Mouse (Mus musculus): ENCODE measurements around the gene Sdccag8. TPM values are rescaled to one million over a fixed set of nuclear protein-coding genes. Genes with fewer than 3 reads are reported as not detected.

The Sdccag8 gene
- polyA plus RNA-seq, 1 experiment: 13.3 TPM

DNA sequence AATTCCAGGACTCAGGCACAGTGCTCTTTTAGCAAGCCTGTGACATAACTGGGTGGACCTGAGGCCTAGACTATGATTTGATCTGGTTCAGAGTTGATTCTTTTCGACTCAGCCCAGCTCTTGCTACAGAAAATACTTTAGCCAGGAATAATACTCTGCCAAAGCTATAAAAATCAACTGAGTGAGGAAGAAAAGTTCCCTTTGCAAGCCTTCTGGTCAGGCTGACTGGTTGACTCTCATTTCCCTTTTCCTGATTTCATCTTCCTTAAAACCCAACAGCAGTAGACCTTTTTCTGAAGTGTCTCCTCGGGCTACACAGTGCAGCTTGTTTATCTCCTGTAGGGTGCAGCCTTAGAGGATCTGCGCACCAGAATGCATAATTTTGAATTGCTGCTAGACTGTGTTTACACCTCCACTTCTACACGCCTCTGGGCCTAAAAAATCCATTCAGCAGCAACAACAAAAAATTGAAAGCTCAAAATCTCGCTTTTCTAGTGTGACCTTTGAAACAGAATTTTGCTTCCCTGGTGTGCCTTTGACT is 13.6 kb downstream of the Sdccag8 start:
- Histone ChIP-seq H3K4me1 (ENCODE audit: control insufficient read depth, insufficient read depth, low read length) (no peaks in the 10 kb centered on the region), H3K36me3 (ENCODE audit: control insufficient read depth, insufficient read depth, low read length) (peaks cover 2% of the 10 kb centered on the region; the same call in 1 of the 2 replicates), H3K27me3 (replicated peaks; ENCODE audit: control insufficient read depth, insufficient read depth, low read length) (no peaks in the 10 kb centered on the region), H3K27ac (ENCODE audit: insufficient read depth, low read depth, low read length) (no peak overlapping the region), H3K4me3 (ENCODE audit: insufficient read depth, low read depth, low read length) (no peak overlapping the region)
- 62% methylated on average over 5 of the region's 5 CpGs for WGBS
- TF ChIP-seq CTCF (conservative IDR thresholded peaks at IDR 0.05; ENCODE audit: insufficient read depth, insufficient read length, low read depth, low read length) (no peak), POLR2A (IDR thresholded peaks at IDR 0.05; ENCODE audit: low read depth, low read length) (no peak)
- peak; percentile 11 for DNase-seq

GRCm38 (mm10) chr1:176828666-176829065 is 14.2 kb downstream of the Sdccag8 start:
- peaks cover 2% of the 10 kb centered on the region; the same call in 1 of the 2 replicates for H3K36me3 ChIP-seq (ENCODE audit: control insufficient read depth, insufficient read depth, low read length)
- no peaks in the 10 kb centered on the region for H3K4me1 ChIP-seq (ENCODE audit: control insufficient read depth, insufficient read depth, low read length)
- WGBS: 92% methylated on average over 12 of the region's 12 CpGs
- no peaks in the 10 kb centered on the region for H3K27me3 ChIP-seq (replicated peaks; ENCODE audit: control insufficient read depth, insufficient read depth, low read length)
- DNase-seq: no peak
- no peak overlapping the region for H3K27ac ChIP-seq (ENCODE audit: insufficient read depth, low read depth, low read length)
- no peak overlapping the region for H3K4me3 ChIP-seq (ENCODE audit: insufficient read depth, low read depth, low read length)
- no peak for TF ChIP-seq CTCF (conservative IDR thresholded peaks at IDR 0.05; ENCODE audit: insufficient read depth, insufficient read length, low read depth, low read length)
- no peak for TF ChIP-seq POLR2A (IDR thresholded peaks at IDR 0.05; ENCODE audit: low read depth, low read length)

GRCm38 (mm10) chr1:176832071-176832470 is 17.6 kb downstream of the Sdccag8 start:
- H3K4me1 ChIP-seq (ENCODE audit: control insufficient read depth, insufficient read depth, low read length): no peaks in the 10 kb centered on the region
- TF ChIP-seq POLR2A (IDR thresholded peaks at IDR 0.05; ENCODE audit: low read depth, low read length) (no peak), CTCF (conservative IDR thresholded peaks at IDR 0.05; ENCODE audit: insufficient read depth, insufficient read length, low read depth, low read length) (no peak)
- H3K27me3 ChIP-seq (replicated peaks; ENCODE audit: control insufficient read depth, insufficient read depth, low read length): no peaks in the 10 kb centered on the region
- H3K4me3 ChIP-seq (ENCODE audit: insufficient read depth, low read depth, low read length): no peak overlapping the region
- WGBS: 83% methylated on average over 2 of the region's 2 CpGs
- no peak for DNase-seq
- H3K27ac ChIP-seq (ENCODE audit: insufficient read depth, low read depth, low read length): no peak overlapping the region
- H3K36me3 ChIP-seq (ENCODE audit: control insufficient read depth, insufficient read depth, low read length): peaks cover 2% of the 10 kb centered on the region; the same call in 1 of the 2 replicates

DNA sequence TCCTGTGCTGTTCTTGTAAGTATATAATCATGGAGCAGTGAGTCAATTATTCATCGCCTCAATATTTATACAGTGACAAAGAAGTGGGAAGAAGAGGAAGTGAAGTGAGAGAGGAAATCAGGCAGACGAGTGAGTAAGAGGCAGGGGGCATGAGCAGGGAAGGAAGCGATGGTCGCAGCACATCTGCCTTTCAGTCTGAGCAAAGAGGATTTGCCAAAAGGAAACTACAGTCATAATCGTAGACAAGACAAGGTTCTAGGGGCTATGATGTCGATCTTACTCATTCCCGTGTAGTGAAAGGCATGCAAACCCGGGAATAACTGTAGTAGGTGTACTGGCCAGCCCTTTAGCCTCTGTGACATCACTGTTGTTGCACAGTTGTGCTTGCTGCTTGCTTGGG is 18.1 kb downstream of the Sdccag8 start:
- WGBS: 72% methylated on average over 8 of the region's 8 CpGs
- peaks cover 2% of the 10 kb centered on the region; the same call in 1 of the 2 replicates for H3K36me3 ChIP-seq (ENCODE audit: control insufficient read depth, insufficient read depth, low read length)
- no peaks in the 10 kb centered on the region for H3K4me1 ChIP-seq (ENCODE audit: control insufficient read depth, insufficient read depth, low read length)
- no peak overlapping the region for H3K4me3 ChIP-seq (ENCODE audit: insufficient read depth, low read depth, low read length)
- no peaks in the 10 kb centered on the region for H3K27me3 ChIP-seq (replicated peaks; ENCODE audit: control insufficient read depth, insufficient read depth, low read length)
- no peak overlapping the region for H3K27ac ChIP-seq (ENCODE audit: insufficient read depth, low read depth, low read length)
- TF ChIP-seq CTCF (conservative IDR thresholded peaks at IDR 0.05; ENCODE audit: insufficient read depth, insufficient read length, low read depth, low read length) (no peak), POLR2A (IDR thresholded peaks at IDR 0.05; ENCODE audit: low read depth, low read length) (no peak)
- DNase-seq: no peak

DNA sequence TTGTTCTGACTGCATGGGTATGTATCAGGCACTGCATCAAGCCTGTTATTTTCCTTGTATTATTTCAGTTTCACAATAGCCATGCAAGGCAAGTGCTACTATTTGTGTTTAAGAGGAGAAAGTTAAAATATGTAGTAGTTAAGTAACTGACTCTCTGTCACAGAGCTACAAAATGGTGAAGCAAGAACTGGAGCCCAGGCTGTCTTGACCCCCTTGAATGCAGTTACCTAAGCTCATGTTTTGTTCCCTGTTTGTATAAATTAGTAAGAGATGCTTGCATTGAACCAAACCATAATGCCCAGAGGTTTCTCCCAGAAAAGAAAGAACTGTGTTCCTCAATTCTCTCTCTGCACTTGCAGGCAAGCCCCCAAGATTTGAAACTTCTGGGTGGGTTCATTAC is 18.8 kb downstream of the Sdccag8 start:
- peaks cover 2% of the 10 kb centered on the region; the same call in 1 of the 2 replicates for H3K36me3 ChIP-seq (ENCODE audit: control insufficient read depth, insufficient read depth, low read length)
- DNase-seq: no peak
- H3K27me3 ChIP-seq (replicated peaks; ENCODE audit: control insufficient read depth, insufficient read depth, low read length): no peaks in the 10 kb centered on the region
- no peak overlapping the region for H3K4me3 ChIP-seq (ENCODE audit: insufficient read depth, low read depth, low read length)
- no peak overlapping the region for H3K27ac ChIP-seq (ENCODE audit: insufficient read depth, low read depth, low read length)
- no peak for TF ChIP-seq CTCF (conservative IDR thresholded peaks at IDR 0.05; ENCODE audit: insufficient read depth, insufficient read length, low read depth, low read length)
- no peak for TF ChIP-seq POLR2A (IDR thresholded peaks at IDR 0.05; ENCODE audit: low read depth, low read length)
- no peaks in the 10 kb centered on the region for H3K4me1 ChIP-seq (ENCODE audit: control insufficient read depth, insufficient read depth, low read length)

- Histone ChIP-seq H3K36me3 (ENCODE audit: control insufficient read depth, insufficient read depth, low read length) (peaks cover 2% of the 10 kb centered on the region; the same call in 1 of the 2 replicates), H3K27ac (ENCODE audit: insufficient read depth, low read depth, low read length) (no peak overlapping the region), H3K4me3 (ENCODE audit: insufficient read depth, low read depth, low read length) (no peak overlapping the region), H3K4me1 (ENCODE audit: control insufficient read depth, insufficient read depth, low read length) (no peaks in the 10 kb centered on the region), H3K27me3 (replicated peaks; ENCODE audit: control insufficient read depth, insufficient read depth, low read length) (no peaks in the 10 kb centered on the region)
- TF ChIP-seq POLR2A (IDR thresholded peaks at IDR 0.05; ENCODE audit: low read depth, low read length) (no peak), CTCF (conservative IDR thresholded peaks at IDR 0.05; ENCODE audit: insufficient read depth, insufficient read length, low read depth, low read length) (no peak)
- WGBS: 85% methylated on average over 3 of the region's 3 CpGs
- DNase-seq: no peak
Measured at GRCm38 (mm10) chr1:176833948-176834347, 19.5 kb downstream of the Sdccag8 start.

DNA sequence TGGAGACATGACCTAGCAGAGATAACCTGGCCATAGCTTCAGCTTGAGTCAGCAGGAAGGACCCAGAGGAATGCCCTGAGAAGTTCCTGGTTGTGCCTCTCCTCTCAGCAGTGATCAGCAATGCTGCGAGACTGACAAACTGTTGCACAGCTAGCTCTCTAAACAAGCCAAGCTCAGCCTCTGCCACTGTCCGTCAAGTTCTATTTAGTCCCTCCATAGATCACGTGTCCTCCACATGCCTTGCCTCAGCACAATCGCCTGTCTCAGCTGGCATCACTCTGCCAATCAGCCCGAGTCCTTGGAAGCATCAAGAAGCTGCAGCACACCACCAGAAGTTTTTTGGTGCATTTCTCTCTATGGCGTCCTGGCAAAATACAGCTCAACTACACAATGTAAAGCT is 20.4 kb downstream of the Sdccag8 start:
- Histone ChIP-seq H3K4me1 (ENCODE audit: control insufficient read depth, insufficient read depth, low read length) (no peaks in the 10 kb centered on the region), H3K27ac (ENCODE audit: insufficient read depth, low read depth, low read length) (no peak overlapping the region), H3K36me3 (ENCODE audit: control insufficient read depth, insufficient read depth, low read length) (peaks cover 2% of the 10 kb centered on the region; the same call in 1 of the 2 replicates), H3K27me3 (replicated peaks; ENCODE audit: control insufficient read depth, insufficient read depth, low read length) (no peaks in the 10 kb centered on the region), H3K4me3 (ENCODE audit: insufficient read depth, low read depth, low read length) (no peak overlapping the region)
- WGBS: 89% methylated on average over 6 of the region's 6 CpGs
- TF ChIP-seq CTCF (conservative IDR thresholded peaks at IDR 0.05; ENCODE audit: insufficient read depth, insufficient read length, low read depth, low read length) (no peak), POLR2A (IDR thresholded peaks at IDR 0.05; ENCODE audit: low read depth, low read length) (no peak)
- DNase-seq: no peak
